Mouse (Mus musculus): ENCODE data around the gene Ccdc77.

Ccdc77 gene

GRCm38 (mm10) chr6:120363688-120364522 lies at the start of gene Ccdc77, which contains the start of gene Kdm5a:
Gene Ccdc77 (minus strand): TSS chr6:120364374.
Gene Kdm5a (plus strand): TSS chr6:120364124.
- DNase-seq (ENCODE audit: low spot score in 2 of 2) = peak; percentile 91

DNA sequence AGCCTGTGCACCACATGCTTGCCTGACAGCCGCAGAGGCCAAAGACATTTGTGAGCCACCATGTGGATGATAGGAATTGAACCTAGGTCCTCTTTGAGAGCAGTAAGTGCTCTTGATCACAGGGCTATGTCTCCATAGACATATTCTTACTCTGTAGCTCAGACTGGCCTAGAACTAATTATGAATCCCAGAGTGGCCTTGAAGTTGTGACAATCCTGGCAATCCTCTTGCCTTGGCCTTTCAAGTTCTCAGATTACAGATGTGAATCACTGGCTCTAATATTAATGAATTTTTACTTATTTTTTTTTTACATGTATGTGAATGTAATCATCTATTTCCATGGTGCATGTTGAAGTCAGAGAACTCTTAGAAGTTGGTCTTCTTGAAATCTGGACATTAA lies 39.8 kb upstream of the Ccdc77 start:
- DNase-seq (ENCODE audit: low spot score in 2 of 2) = no peak

GRCm38 (mm10) chr6:120395622-120396345 lies 31.6 kb upstream of the Ccdc77 start:
- DNase-seq (ENCODE audit: low spot score in 2 of 2) = no peak

GRCm38 (mm10) chr6:120392811-120393210 lies 28.6 kb upstream of the Ccdc77 start:
- no peak for DNase-seq (ENCODE audit: low spot score in 2 of 2)

- DNase-seq (ENCODE audit: low spot score in 2 of 2) = no peak
Observed at GRCm38 (mm10) chr6:120390054-120390453, 25.9 kb upstream of the Ccdc77 start.

GRCm38 (mm10) chr6:120376736-120377135 lies 12.6 kb upstream of the Ccdc77 start:
- DNase-seq (ENCODE audit: low spot score in 2 of 2) = no peak

- no peak for DNase-seq (ENCODE audit: low spot score in 2 of 2)
Observed at GRCm38 (mm10) chr6:120365051-120365450, 877 bp upstream of the Ccdc77 start.

DNA sequence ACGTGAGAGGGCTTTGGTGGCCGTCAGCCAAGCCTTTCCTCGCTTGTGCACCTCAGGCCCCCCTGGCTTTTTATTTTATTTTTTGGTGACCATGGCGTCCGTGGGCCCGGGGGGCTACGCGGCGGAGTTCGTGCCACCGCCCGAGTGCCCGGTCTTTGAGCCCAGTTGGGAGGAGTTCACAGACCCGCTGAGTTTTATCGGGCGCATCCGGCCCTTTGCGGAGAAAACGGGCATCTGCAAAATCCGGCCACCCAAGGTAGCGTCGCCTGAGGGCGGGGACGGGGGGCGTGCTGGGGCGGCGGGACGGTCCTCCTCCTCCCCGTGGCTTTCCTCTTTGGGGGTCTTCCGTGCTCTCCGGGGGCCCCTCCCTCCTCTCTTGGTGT lies 340 bp upstream of the Ccdc77 start:
- DNase-seq (ENCODE audit: low spot score in 2 of 2) = no peak

DNA sequence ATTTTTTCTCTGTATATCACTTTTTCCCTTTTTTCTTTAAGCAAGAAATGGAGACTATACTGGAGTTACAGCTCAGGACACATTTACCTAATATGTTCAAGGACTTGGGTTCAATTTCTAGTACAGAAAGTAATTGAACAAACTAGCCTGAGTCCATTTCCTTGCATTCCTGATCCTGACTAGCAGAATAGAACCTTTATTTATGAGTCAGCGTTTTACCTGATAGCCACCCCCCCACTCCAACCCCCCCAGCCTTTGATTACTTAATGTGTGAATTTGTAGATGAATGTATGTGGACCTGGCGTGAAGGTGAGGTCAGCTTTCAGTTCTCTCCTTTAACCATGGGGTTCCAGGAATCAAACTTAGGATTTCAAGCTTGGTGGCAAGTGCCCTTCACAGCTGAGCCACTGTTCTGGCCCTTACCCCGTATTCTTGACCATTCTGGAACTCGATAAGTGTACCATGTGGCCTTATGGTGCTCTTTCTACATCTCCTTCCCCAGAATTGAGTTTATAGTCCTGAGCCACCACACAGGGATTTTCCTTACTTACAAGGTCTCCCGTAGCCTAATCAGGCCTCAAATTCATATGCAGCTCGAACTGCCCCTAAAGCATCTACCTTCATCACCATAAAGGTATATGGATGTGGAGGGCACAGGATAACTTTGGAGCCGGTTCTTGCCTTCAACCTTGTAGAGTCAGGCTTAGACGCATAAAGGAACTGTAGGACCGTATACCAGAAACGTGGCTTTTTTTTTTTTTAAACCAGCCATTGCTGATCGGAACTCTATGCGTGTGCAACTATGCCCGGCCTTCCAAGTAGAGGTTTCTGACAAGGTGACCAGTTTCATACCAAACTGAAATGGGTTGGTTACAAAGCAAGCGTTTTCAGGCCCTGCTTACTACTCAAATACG lies 1.1 kb downstream of the Ccdc77 start:
- DNase-seq (ENCODE audit: low spot score in 2 of 2) = no peak

DNA sequence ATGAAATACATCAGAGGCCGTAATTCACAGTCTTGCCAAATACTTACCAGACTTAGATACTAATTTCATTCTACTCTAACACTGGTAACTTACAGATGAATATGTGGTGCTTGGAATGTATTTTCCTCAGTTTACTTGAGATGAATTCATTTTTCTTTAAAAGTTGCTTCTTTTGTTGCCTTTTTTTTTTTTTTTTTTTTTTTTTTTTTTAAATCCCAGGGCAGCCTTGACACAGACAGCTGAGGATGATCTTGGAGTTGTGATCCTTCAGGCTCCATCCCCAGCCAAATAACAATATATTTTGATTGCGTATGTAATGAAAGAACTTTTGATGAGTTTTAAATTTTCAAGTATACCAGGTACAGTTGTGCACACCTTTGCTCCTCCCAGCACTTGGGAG lies 2.0 kb downstream of the Ccdc77 start:
- no peak for DNase-seq (ENCODE audit: low spot score in 2 of 2)

GRCm38 (mm10) chr6:120356951-120357945 lies 6.9 kb downstream of the Ccdc77 start:
- peak; percentile 67 to 86 for DNase-seq (ENCODE audit: low spot score in 2 of 2)

- no peak for DNase-seq (ENCODE audit: low spot score in 2 of 2)
Observed at GRCm38 (mm10) chr6:120356478-120356877, 7.7 kb downstream of the Ccdc77 start.

DNA sequence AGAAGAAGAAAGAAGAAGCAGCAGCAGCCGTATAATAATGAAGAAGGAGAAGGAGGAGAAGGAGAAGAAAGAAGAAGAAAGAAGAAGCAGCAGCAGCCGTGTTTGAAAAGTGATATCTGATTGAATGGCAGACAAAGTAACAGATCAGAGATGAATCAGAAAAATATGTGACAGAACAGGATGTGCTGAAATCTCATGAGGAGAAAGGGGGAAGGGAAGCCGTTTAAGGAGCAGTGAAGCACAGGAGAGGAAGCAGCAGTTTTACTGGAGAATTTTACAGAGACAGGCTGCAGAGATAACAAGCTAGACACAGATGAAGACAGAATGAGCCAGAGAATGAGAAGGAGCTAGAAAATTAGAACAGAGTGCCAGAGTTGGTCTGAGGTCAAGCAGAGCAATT lies 15.2 kb downstream of the Ccdc77 start:
- no peak for DNase-seq (ENCODE audit: low spot score in 2 of 2)

GRCm38 (mm10) chr6:120343992-120344391 lies 20.2 kb downstream of the Ccdc77 start:
- no peak for DNase-seq (ENCODE audit: low spot score in 2 of 2)

DNA sequence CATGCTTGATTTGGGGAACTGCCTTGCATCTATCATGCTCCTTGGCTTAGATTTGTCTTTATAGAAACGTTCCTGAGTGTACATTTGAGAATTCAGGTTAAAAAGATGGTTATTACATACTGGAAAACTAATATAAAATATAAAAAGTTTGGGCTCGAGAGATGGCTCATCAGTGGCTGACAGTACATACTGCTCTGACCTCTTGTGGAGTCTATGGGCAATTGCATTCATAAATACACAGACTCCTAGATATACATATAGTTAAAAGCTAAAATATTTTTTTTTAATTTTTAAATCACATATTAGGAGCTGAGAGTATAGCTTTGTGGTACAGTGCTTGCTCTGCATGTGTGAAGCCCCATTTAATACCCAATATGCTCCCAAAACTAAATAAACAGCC lies 31.8 kb downstream of the Ccdc77 start:
- no peak for DNase-seq (ENCODE audit: low spot score in 2 of 2)

GRCm38 (mm10) chr6:120324295-120324927 lies 39.8 kb downstream of the Ccdc77 start:
- DNase-seq (ENCODE audit: low spot score in 2 of 2) = peak; percentile 36 to 37

DNA sequence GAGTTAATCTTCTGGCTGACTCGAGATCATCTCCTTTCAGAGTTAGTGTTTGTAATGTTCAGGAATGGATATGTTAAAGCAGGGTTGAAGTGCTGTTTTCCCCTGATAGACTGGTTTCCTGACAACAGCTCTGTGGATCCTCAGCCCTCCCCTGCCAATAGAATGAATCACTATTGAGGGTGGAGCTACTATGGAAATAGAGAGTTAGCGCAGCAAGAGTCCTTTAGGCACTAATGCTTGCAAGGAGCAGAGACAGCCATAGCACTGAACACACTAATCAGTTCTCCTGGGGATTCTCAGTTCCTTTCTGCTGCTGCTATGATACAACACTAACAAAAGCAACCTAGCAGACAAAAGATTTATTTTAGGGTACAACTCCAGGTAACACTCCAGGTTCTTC lies 43.8 kb downstream of the Ccdc77 start:
- DNase-seq (ENCODE audit: low spot score in 2 of 2) = no peak

DNA sequence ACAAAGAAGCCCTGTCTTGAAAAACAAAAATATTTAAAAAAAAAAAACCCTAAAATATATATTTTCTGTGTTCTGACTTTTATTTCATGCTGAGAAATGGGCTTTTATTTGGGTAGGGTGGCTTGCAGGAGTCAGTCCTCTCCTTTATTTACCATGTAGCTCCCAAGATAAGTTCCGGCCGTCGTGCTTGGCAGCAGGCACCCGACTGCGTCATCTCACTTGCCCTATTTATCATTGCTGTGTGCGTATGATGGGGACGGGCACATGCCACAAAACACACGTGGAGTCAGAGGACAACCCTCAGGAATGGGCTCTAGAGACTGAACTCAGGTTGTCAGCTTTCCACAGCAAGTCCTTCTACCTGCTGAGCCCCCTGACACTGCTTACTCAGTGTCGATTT lies 45.0 kb downstream of the Ccdc77 start:
- DNase-seq (ENCODE audit: low spot score in 2 of 2) = no peak

DNA sequence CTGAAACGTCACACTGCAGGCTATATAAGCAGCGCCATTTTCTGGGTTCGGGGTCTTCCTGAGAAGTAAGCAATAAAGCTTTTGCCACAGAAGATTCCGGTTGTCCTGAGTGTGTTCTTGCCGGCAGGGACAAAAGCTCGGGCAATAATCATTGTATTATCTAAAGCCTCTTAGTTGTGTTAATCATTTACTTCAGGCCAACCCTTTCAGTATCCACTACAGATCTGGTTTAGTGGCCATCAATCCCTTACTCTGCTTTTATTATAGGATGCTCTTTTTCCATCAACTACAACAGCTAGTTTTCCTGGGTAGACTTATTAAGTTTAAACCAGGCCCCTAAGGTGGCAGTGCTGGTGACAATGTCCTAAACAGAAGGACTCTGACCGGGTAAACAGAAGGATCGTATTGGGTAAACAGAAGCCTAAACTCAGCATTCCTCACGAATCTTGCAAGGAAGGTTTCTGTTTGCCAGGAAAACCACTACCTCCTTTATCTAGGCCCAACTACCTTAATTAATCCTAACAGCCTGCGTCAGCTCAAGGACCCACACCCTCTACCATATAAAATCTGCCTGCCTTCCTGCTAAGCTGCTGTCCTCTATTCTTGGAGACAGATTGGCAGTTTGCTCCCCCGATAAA lies 45.8 kb downstream of the Ccdc77 start:
- DNase-seq (ENCODE audit: low spot score in 2 of 2) = no peak

DNA sequence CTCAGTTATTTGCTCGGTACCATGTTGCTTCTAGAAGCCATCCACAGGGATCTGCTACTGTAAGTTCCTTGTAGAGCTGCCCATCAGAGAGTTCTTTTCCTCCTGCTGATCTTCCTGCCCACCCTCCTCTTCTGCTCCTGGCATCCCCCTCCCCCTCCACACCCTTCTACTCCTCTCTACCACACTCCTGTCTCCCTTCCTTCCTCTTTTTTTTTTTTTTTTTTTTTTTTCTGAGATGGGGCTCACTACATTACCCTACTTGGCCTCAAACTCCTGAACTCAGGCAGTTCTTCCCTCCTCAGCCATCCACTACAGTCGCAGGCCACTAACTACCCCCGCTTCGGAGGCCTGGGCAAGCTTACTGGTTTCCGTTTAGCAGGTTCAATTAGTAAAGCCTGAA lies 51.7 kb downstream of the Ccdc77 start:
- no peak for DNase-seq (ENCODE audit: low spot score in 2 of 2)
